Mouse (Mus musculus): ENCODE data around the gene Mup10. TPM values are rescaled to one million over a fixed set of nuclear protein-coding genes. Genes with fewer than 3 reads are reported as not detected.

Gene Mup10
- total RNA-seq (2023) = not detected

DNA sequence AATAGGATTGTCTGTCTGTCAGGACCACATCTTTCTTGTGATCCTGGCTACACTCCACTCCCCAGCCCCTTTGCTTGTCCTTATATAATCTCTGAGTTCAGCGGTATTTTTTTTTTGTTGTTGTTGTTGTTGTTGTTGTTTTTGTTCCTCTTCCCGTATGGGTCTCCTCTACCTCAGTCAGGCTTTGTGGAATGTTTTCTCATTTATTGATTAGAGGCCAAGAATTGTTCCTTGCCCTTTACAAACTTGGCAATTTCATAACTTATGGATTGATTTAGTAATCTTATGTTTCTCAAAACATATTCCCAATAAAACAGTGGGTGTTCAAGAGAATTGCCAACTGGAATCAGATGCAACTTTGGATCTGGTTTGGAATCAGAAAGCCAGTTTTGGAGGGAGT, at the start of gene Mup10:
Mup10 (minus strand) TSS at position 101 of the 400 bp plus-strand sequence.

Other genes starting within 250 kb of the Mup10 start
- not detected for gene Mup9, start 160.2 kb downstream of the Mup10 start, total RNA-seq (2023)
- not detected for gene Mup1, start 80.2 kb downstream of the Mup10 start, total RNA-seq (2023)
- not detected for gene Mup11, start 80.2 kb upstream of the Mup10 start, total RNA-seq (2023)
- not detected for gene Mup12, start 159.1 kb upstream of the Mup10 start, total RNA-seq (2023)
- not detected for gene Mup22, start 239.3 kb upstream of the Mup10 start, total RNA-seq (2023)